8 mouse cellular contexts compared by ENCODE assay signal in the genomic region with DNA sequence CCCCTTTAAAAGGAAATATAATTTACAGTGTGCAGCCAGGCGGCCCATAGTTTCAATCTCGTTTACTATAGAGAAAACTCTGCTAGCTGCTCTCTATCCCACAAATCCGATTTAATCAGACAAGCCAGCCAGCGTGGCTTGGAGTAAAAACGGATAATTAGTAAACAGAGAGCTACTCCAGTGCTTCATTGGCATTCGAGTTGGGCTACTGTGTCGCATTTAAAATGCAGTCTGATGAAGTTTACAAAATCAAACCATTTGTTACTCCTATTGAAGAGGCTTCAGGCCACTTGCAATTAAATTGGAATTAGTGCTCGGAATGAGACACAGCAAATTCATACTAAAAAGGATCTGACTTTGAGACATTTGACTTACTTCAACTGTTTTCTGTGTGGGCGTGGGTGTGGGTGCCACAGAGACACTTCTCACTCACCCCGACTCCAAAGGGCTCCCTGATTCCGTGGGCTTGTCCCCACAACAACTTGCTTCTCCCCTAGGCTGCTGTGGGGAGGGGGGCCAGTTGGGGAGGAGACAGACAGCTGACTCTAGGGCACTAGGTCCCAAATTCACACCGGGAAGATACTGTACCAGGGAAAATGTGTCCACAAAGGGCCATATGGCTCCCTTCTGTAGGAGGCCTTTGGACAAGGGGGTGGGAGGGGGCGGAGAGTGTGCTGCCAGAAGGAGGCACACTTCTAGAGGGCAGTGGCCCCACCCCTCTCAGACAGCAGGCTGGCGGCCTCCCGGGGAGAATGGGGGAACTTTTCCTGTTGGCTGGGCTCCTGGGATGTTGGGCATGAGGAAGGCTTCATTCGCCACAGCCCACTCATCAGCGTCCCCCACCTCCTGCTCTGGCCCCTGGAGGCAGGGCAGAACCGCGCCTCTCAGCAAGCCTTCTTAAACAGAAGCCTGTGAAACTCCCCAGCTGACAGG.
DNase-seq lines count a peak whose midpoint lies in the region; ATAC-seq and TF ChIP-seq lines count a peak whose summit lies in the region.
"Had no signal": no experiment of that assay in that cellular context is flagged by ENCODE, and none has a peak within 500 bp of the region (broad histone marks: within the 10 kb centered on the region; RNA-seq: fewer than 3 reads in every experiment).

No protein-coding gene starts in this region.

- H3K27me3 ChIP-seq in E14TG2a.4 (ENCODE audit: insufficient read depth, low read length), result peaks cover 15% of the 10 kb centered on the region
- peaks cover 63% of the 10 kb centered on the region for H3K27me3 ChIP-seq in forebrain, embryonic 12.5 days
- H3K27me3 ChIP-seq in kidney, embryonic 16.5 days (ENCODE audit: insufficient read depth, low read length), result peaks cover 8% of the 10 kb centered on the region; the same call in 1 of the 2 replicates
- H3K27me3 ChIP-seq in midbrain, embryonic 13.5 days, result no peaks in the 10 kb centered on the region
- peaks cover 12% of the 10 kb centered on the region for H3K27me3 ChIP-seq in liver, embryonic 12.5 days (replicated peaks)

- H3K27ac ChIP-seq in forebrain, embryonic 12.5 days, result peak overlapping the region; percentile 65
- H3K27ac ChIP-seq in kidney, embryonic 16.5 days (ENCODE audit: low read length), result no peak overlapping the region
- peak overlapping the region; percentile 79 for H3K27ac ChIP-seq in midbrain, embryonic 13.5 days
- H3K27ac ChIP-seq in liver, embryonic 12.5 days, result no peak overlapping the region

- 0 out of 2 replicates have a peak overlapping the region, but pooled peaks have one; percentile 7 for H3K4me3 ChIP-seq in E14TG2a.4 (replicated peaks; ENCODE audit: low read length)
- no peak overlapping the region for H3K4me3 ChIP-seq in forebrain, embryonic 12.5 days (replicated peaks)
- H3K4me3 ChIP-seq in kidney, embryonic 16.5 days (ENCODE audit: low read length), result no peak overlapping the region
- H3K4me3 ChIP-seq in midbrain, embryonic 13.5 days (replicated peaks), result no peak overlapping the region
- H3K4me3 ChIP-seq in liver, embryonic 12.5 days, result no peak overlapping the region
- H3K4me3 ChIP-seq: myocyte had no signal

- DNase-seq in spleen, postnatal 10 days (ENCODE audit: low spot score in 2 of 2), result no peak

- no peak overlapping the region; the same call in 1 of the 2 replicates for H3K9ac ChIP-seq in forebrain, embryonic 12.5 days
- no peak overlapping the region for H3K9ac ChIP-seq in kidney, embryonic 16.5 days (replicated peaks; ENCODE audit: low read length)
- H3K9ac ChIP-seq in midbrain, embryonic 13.5 days (replicated peaks), result no peak overlapping the region
- H3K9ac ChIP-seq in liver, embryonic 12.5 days, result no peak overlapping the region

- peak overlapping the region; percentile 29 for H3K4me2 ChIP-seq in forebrain, embryonic 12.5 days
- H3K4me2 ChIP-seq in kidney, embryonic 16.5 days (replicated peaks; ENCODE audit: low read depth, low read length), result no peak overlapping the region
- H3K4me2 ChIP-seq in midbrain, embryonic 13.5 days (replicated peaks), result peak overlapping the region; percentile 29
- no peak overlapping the region for H3K4me2 ChIP-seq in liver, embryonic 12.5 days

- peaks cover 9% of the 10 kb centered on the region for H3K4me1 ChIP-seq in E14TG2a.4 (replicated peaks; ENCODE audit: low read depth, low read length)
- H3K4me1 ChIP-seq in forebrain, embryonic 12.5 days, result peaks cover 56% of the 10 kb centered on the region
- H3K4me1 ChIP-seq in kidney, embryonic 16.5 days (ENCODE audit: insufficient read depth, low read length), result peaks cover 27% of the 10 kb centered on the region
- peaks cover 54% of the 10 kb centered on the region for H3K4me1 ChIP-seq in midbrain, embryonic 13.5 days (replicated peaks)
- H3K4me1 ChIP-seq in liver, embryonic 12.5 days, result peaks cover 8% of the 10 kb centered on the region

- WGBS in forebrain, embryonic 12.5 days, result 4% methylated on average over 19 of the region's 19 CpGs
- 24% methylated on average over 19 of the region's 19 CpGs for WGBS in kidney, embryonic 16.5 days
- 3% methylated on average over 19 of the region's 19 CpGs for WGBS in midbrain, embryonic 13.5 days
- 49% methylated on average over 19 of the region's 19 CpGs for WGBS in liver, embryonic 12.5 days (ENCODE audit: insufficient replicate concordance)

- H3K9me3 ChIP-seq in E14TG2a.4 (ENCODE audit: low read length), result no peaks in the 10 kb centered on the region
- no peaks in the 10 kb centered on the region for H3K9me3 ChIP-seq in forebrain, embryonic 12.5 days
- H3K9me3 ChIP-seq in kidney, embryonic 16.5 days (ENCODE audit: low read length), result no peaks in the 10 kb centered on the region
- H3K9me3 ChIP-seq in midbrain, embryonic 13.5 days, result no peaks in the 10 kb centered on the region
- H3K9me3 ChIP-seq in liver, embryonic 12.5 days (replicated peaks), result no peaks in the 10 kb centered on the region

- TF ChIP-seq CTCF in E14TG2a.4 (conservative IDR thresholded peaks at IDR 0.05; ENCODE audit: low read length), result no peak

- H3K36me3 ChIP-seq in E14TG2a.4 (ENCODE audit: insufficient read depth, low read length), result no peaks in the 10 kb centered on the region
- H3K36me3 ChIP-seq in forebrain, embryonic 12.5 days (replicated peaks), result no peaks in the 10 kb centered on the region
- no peaks in the 10 kb centered on the region for H3K36me3 ChIP-seq in kidney, embryonic 16.5 days (ENCODE audit: insufficient read depth, low read length)
- no peaks in the 10 kb centered on the region for H3K36me3 ChIP-seq in midbrain, embryonic 13.5 days
- no peaks in the 10 kb centered on the region for H3K36me3 ChIP-seq in liver, embryonic 12.5 days

- ATAC-seq in cerebellum, adult (ENCODE audit: insufficient number of reproducible peaks, low FRiP score, low TSS enrichment), result peak; percentile 71; the same call in 1 of the 2 replicates
- ATAC-seq in forebrain, embryonic 12.5 days (ENCODE audit: low FRiP score), result peak; percentile 65
- peak; percentile 28; the same call in 1 of the 2 replicates for ATAC-seq in kidney, embryonic 16.5 days (ENCODE audit: low FRiP score, low TSS enrichment)
- peak; percentile 79 for ATAC-seq in midbrain, embryonic 13.5 days
- no peak for ATAC-seq in liver, embryonic 12.5 days

Comparison
In these comparisons a context has a peak if more than half of its experiments do, and no peak if none do; other contexts are left out.
1. H3K27ac ChIP-seq: peak in forebrain, embryonic 12.5 days (single experiment) and midbrain, embryonic 13.5 days (single experiment); none in kidney, embryonic 16.5 days (single experiment) and liver, embryonic 12.5 days (single experiment).
2. H3K4me2 ChIP-seq: peak in forebrain, embryonic 12.5 days (single experiment) and midbrain, embryonic 13.5 days (single experiment); none in kidney, embryonic 16.5 days (single experiment) and liver, embryonic 12.5 days (single experiment).